Mouse (Mus musculus) 416B (cell line): ENCODE measurements at regions not wholly inside any gene's neighbourhood (a gene's known extent, or its start where the extent isn't known, plus 50 kb on each side); places are given as distances from the start of the nearest gene placed in this dataset.

Experiments used
- DNase-seq: peaks from one replicate; pipeline ENCODE4 v3.0.0; 2011; ENCODE audit warnings: low read depth

DNA sequence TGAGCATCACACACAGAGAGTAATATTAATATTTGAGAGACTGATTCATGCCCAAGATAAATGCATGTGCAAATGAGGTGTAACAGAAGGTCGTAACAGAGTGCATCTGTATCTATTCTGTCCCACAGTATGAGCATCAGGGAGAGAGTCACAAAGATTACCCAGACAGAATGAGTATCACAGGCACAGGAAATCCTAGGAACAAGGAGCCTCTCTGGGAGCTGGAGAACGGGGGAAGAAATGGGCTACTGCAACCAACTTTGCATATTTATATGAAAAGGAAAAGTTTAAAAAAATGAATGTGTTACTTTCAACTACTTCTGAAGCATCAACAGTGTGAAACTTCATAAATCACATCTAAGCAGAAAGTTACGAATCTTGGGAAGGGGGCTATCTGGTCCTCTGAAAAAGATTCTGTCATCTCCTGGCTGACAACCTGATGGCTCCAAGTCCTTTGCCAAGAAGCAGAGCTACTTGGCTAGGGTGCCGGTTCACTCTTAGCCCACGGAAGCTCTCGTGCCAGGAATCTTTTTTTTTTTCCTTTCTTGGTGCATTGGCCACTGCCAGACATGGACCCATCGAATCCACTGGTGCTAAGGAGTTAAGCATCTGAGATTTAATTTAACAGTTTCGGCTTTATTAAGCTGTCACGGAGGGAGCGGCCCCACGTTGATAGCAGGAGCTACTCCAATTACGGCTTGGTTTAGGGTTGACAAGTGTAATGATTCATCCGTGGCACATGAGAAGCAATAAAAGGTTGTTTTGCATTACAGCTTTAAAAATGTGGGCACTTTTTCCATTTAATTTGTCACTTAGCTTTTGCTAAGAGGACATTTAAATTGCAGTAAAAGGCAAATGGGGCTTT lies 277.6 kb upstream of the Smim15 start:
- no peak for DNase-seq

DNA sequence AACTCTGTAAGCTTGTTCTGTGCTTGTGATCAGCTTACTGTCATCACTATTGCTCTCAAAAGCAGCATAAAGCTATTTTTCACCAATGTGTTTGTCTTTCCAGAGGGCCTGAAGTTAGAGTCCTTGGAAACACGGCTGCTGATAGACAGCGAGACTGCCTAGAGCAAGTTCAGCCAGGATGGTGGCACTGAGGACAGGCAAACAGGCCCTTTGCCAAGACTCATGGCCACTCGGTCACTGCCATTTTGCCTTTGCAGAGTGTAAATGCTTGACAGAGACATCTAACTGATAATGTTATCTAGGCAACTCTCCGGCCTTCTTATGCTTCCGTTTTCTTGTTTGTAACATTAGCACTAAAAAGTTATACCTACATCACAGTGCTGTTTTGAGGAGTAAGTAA lies 280.3 kb upstream of the Smim15 start:
- DNase-seq: no peak

DNA sequence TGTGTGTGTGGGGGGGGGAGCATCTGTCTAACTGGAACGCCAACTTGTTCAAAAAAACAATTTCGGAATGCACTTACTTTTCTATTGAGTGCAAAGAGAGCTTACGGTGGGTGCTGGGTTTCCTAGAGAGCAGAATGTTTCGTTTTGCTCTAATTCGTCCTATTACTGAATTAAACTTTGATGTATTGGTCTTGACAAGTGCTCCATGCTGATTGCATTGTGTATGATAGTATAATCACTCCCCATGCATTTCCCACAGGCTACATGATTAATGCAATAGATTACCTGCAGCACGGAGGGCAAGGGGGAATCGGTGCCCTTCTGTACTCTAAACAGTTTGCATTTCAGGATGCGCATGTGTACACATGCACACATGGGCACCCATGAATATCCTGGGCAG lies 283.7 kb upstream of the Smim15 start:
- DNase-seq: no peak

DNA sequence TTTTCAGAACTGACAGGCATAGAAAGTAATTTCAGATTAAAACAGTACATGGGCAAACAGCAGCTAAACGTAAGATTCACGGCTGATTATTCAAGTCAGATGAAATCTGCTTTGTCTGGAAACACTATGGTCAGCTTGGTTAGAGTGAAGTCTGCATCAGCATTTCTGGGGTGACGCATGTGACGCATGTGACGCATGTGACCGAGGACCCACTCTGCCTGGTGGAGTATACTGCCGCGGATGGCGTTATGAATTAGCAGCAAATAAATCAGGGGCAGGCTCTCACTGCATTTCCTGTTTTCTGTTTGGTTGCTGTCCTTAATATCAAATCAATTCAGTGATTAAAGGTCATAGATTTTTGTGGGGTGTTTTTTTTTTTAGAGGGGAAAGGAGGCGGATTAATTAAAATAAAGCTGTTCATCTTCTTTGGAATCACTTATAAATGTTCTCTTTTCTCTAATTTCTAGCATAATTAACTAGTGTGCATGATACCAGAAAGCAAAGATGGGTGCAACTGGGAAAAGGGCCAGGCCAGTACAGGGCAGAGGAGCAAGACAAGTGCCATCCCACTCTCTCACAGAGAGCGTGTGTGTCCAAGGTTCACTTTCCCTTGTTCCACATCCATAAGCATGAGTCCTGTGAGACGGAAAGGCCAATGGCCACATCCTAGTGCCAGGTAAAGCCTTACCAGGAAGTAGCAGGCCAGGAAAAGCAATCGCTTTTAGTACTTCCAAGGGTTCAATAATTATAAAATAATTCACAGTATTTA lies 285.7 kb upstream of the Smim15 start:
- DNase-seq: no peak

DNA sequence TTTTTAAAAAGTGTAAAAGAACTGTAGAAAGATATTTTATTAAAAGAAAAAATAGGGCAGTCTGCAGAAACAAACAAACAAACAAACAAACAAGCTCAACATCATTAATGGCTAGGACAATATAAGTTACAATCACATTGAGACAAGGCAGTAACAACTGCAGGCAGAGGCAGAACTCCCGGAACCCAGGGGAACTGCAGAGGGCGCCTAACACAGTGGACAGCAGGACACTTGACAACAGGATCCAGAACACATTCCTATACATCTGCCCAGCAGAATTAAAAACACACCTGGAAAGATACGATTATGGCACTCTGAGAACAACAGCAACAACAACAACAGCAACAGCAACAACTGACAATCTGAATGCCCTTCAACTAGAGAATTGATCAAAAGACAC lies 291.5 kb upstream of the Smim15 start:
- DNase-seq: no peak

DNA sequence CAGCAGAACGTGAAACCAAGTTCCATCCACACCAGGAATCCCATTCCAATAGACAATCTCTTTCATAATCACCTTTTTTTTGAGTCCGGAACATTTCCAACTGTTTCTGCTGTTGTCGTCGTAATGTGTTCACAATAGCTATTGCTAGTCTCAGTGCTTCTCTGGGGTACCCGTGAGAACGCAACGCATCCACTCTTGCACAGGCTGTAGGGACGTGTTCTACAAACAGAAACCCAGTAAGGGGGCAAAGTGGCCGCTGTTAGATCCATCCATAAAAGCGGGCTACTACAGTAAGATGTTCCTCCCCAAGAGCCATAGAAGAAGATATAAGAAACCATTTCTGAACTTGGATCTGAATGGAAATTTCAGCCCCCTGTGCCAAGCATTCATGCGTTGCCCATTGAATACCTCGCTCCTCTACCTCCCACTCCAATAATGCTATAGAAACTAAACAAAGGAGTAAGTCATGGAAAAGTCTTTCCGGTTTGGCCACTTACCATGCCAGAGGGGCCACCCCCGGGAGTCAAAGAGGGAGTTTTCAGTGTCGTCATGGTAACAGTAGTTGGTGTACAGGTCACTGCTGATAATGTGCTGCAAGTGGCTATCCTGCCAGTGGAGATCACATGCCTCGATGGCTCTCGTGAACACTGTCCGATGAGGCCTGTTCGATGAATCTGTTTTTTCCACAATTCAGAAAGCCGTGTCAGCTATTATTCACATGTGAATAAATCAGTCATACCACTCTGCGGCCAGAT lies 300.6 kb upstream of the Smim15 start:
- DNase-seq: no peak

DNA sequence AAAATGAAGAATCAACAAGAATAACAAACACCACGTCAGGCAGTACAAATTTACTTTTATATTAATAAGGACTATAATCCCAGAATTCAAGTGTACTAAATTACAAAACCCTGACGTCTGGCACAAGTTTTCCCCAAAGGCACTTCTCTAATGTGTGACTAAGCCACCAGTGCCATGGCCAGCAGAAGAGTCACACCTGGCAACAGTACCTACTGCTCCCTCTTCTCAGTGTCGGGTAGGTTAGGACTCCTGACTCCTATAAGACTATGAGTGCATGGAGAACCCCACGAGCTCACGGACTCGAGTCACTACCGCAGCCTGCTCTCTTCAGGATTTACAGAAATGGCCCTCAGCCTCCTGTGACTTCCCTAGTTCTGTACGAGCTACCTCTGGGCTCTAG lies 307.7 kb upstream of the Smim15 start:
- DNase-seq: no peak

DNA sequence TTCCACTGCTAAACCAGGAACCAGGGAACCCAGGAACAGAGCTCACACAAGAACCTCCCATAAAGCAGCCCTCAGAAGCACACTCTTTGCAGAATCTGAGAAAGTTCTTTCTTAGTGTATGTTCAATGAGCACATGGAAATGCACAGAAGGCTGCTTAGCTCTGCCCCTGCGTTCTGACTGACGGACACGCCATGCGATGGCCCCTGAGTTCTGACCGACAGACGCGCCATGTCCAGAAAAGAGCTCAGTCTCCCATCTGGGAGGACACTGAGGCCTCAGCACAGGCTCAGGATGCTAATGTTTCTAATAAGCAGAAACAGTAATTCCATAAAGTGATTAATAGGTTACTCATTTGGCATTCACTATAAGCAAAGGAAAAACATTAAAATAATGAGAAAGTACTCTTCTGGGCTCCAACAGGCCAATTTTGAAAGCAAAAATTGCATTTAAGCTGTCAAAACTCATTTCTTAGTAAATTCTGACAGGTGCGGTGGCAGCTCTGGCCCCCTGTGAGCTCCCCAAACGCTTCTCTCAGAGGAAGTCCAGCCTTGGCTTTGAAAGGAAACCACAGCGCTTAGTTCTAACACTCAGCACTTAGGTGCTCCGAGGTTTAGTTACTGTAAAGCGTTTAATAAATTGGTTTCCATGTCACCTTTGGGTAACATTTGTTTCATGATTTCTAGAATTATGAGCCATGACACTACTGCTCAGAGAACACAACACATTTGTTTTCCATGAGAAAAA lies 309.9 kb upstream of the Smim15 start:
- DNase-seq: no peak

DNA sequence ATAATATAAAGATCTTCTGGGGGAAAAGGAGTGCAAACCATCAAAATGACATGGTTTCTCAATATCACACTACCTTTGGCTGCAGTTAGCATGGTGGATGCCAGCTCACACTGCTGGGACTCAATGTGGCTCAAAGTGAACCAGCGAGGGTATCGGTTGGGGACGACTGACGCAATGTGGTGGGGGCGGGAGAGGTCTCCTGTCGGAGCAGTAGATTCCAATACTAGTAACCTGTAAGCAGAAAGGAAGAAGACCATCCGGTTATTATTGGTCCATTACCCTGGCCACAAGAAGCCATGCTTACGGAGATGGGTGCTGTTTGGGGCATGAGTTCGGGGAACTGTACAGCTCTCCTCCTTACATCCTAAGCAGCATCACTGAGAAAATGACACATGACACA lies 313.3 kb upstream of the Smim15 start:
- no peak for DNase-seq

DNA sequence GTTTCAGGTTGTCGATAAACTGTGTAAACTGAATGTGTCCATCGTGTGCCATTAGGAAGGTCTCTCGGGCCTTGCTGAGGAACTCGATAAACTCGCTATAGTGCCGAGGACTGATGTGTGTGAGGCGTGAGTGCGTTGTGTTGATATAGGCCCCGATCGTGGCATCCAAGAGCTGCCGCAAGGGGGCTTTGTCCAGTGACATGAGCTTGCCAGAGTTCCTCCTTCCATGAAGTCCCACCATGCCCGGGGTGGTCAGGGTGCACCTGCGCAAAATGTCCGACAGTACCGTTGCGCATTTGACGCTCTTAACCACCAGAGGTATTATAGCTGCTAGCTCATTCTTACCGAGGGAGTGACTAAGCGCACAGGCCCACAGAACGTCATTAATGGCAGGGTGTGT lies 317.8 kb upstream of the Smim15 start:
- no peak for DNase-seq

DNA sequence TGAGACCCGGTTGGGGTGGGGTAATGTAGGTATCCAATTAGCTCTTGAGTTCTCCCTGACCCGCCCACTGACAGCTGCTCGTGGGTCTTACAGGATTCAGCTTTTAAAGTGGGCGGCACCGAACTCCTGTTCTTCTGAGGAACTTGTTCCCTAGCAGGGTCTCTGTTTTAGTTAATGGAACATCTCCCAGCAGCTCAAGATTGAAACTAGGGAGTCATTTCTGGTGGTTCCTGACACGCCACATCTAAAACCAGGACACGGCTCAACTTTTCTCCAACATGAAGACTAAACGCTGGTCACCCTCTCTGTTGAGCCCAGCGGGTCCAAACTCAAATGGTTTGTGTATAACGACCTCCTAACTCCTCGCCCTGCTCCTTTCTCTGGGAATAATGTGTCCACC lies 322.3 kb upstream of the Smim15 start:
- no peak for DNase-seq

DNA sequence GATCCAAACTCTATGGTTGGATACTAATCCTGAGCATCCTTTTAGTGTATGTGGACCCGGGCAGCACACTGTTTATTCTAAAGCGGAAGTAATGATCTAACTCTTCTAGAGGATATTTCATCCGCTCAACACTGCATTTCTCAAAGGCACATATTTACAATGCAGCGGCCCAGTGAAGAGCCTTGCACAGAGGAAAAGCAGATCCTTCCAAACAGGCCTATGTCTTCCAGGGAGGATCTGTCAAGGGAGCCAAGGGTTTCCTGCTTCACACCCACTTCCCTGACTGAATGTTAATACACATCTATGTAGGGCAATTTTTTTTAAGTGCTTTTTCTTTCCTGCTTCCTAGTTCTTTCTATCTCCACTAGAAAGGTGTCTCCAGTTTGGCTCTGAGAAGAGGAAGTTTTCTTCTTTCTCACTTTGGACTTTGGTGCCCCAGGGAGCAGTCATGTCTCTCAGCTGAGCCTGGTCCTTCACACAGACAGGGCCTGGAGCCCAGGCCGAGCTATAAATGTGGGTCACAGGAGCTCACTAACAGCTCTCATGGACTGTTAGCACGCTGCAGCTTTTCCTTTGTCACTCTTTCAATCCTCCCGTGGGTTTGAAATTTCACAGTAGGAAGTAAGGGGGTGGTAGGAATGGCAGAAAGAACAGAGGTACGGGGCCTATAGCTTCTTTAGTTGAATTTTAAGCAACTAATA lies 323.2 kb upstream of the Smim15 start:
- no peak for DNase-seq

DNA sequence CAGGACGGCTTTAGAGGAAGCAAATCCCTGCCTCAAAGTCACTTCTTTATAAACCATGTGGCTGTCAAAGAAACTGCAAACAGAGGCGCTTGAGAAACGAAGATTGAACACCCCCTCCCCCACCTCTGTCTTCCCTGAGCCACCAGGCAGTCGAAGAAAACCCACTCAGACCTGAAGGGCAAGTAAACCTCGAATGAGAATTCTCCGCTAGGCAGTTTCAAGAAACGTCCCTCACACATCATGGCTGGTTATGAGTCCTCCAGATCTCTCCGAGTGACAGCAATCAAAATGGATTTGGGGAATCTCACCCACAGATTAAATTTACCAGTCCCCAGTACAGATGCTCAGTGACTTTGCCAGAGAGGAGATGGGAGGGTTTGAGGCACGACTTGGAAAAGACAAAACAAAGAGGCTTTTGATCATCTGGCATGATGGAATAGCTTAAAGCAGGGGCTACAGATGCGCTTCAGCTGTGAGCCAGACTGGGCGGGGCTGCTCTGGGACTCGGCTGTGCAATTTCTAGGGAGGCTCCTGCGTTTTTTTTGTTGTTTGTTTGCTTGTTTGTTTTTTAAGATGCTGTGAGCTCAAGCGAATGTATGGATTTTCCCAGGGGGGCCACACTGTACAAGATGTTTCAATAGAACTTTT lies 325.1 kb upstream of the Smim15 start:
- DNase-seq: no peak

DNA sequence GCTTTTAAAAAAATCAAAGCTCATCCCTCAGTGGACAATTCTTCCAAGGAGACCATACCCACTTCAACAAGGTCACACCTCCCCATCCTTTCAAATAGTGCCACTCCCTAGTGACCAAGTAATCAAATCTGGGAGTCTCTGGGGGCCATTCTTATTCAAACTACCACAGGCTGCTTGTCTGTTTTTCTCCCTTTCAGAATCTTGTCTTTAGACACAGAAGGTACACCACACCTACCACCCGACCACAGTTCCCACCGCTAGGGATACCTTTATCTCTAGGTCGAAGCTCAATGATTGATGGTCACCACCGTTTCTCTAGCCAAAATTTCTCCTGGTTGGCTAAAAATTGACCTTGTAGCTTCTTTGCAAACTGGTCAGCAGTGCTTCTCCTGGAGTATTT lies 328.6 kb upstream of the Smim15 start:
- no peak for DNase-seq

DNA sequence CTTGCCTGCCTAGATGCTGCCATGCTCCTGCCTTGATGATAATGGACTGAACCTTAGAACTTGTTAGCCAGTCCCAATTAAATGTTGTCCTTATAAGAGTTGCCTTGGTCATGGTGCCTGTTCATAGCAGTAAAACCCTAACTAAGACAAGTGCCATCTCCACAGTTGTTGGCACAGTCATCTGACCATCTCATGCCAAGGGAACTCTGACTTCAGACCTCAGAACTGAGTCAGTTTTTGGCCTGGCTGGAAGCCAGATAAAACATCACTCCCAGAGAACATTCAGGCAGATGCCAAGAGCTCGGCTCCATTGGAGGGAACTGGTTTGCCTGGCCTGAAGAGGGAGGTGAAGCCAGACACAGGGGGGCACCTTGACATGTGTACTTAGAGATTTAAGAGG lies 330.2 kb upstream of the Smim15 start:
- DNase-seq: peak; percentile 59

DNA sequence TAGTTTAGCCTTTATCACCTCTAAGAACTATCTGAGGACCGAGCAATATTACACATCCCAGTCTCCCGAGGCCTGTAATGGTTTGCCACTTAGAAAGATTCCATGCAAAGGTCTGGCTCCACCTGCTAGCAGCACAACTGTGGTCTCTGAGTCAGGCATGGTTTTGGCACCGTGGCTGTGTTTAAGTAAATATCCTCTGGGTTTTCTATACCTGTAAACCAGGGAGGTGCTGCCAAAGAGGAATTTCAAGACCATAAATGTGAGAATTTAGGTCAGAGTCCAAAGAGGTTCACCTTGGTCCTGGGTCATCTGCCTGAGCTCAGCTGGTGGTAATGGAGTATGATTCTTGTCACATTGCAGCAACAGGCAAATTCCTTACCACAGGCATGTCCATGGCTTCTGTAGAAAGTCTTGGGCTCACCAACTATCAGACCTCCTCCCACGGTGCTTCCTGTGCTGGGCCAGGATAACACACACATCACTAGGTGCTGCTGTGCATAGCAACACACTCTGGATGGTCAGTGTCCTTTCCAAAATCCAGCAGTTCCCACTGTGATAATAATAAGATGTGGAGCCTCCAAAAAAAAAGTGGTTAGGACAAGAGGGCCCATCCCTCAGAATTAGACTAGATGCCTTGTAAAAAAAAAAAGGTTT lies 332.8 kb upstream of the Smim15 start:
- DNase-seq: no peak

DNA sequence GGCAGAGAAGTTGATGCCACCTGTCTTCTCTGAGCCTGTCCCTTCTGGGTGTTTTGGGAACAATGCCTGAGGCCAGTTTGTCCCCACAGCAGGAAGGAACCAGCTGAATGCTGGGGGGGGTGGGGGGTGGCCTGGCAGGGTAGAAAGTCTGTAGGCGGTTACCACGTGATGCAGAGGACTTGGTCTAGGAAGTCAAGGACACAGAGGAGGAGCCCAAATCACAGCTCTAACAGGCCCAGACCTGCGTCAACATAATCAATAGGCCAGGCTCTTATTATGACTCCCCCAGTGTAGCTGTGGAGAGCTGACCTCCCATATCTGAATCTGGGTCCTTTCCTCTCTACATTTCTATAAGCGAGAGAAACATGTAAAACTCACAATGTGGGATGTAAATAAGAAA lies 333.9 kb upstream of the Smim15 start:
- DNase-seq: peak; percentile 40

DNA sequence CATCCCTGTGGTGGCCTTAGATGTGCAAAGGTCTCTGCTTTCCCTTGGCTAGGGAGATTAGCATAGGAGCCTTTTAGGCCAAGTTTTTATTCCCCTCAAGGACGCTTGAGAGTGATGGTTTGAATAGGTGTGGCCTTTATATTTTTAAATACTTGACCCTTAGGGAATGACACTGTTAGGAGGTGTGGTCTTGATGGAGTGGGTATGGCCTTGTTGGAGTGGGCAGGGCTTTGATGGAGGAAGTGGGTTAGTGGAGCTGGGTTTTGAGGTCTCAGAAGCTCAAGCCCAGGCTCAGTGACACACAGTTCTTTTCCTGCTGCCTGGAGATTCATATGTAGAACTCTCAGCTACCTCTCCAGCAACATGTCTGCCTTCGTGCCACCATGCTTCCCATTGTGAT lies 334.4 kb upstream of the Smim15 start:
- DNase-seq: peak; percentile 74

DNA sequence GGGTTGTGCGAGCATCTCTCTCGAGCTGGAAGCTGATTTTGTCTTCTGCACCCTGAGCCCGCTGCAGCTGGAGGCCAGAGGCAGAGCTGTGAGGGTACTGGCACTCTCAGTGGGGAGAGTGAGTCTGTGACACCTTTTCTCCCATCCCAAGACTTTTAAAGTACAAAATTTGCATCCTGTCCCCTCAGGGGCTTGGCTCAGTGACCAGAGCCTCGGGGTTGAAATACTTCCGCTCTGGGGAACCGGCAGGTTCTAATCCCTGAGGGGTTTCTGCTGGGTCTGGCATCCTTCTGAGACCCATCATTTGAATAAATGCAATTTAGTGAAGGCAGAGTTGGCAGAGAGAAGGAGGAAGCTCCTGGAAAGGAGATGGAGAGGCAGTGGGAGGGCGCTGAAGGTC lies 340.5 kb upstream of the Smim15 start:
- DNase-seq: no peak
